Mouse (Mus musculus) T-helper 1 cell (primary cell): ENCODE data around the gene Rps6ka5.

Experiments
- in situ Hi-C: fragments of 300-600 bp; cut with MboI, MseI; formaldehyde crosslinking; loops from one replicate; pipeline ENCODE4 v1.15.1; 2025; ENCODE audit warnings: high pct_unique_total_duplicates

Gene Rps6ka5

GRCm38 (mm10) chr12:100501261-100501660 lies 225.5 kb downstream of the Rps6ka5 start:
- in situ Hi-C loops: no loop called here

GRCm38 (mm10) chr12:100499469-100499868 lies 227.3 kb downstream of the Rps6ka5 start:
- in situ Hi-C loops: no loop called here
